Mouse (Mus musculus): ENCODE measurements around the gene Olfr1206. TPM values are rescaled to one million over a fixed set of nuclear protein-coding genes. Genes with fewer than 3 reads are reported as not detected.

The Olfr1206 gene
- total RNA-seq (2022) = not detected

DNA sequence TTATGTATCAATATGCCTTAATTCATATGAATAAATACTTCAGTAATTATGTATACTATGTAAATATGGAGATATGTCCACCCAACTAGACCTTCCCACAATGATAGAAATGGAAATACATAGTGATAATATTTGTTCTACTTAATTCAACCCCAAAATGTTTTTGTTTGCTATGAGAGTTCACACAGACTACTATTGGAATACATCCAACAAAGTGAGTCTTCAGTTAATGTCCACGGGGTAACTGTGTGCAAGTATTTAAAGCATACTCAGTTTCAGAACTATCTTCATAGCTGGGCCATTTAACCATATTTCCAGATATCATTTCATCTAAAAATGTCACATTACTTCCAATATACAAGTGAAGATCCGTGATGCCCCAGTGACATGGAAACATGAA is at the start of gene Olfr1206:
Gene Olfr1206 (plus strand): TSS at position 301 of the 400 bp plus-strand sequence.
- DNase-seq (ENCODE audit: low spot score) = no peak

DNA sequence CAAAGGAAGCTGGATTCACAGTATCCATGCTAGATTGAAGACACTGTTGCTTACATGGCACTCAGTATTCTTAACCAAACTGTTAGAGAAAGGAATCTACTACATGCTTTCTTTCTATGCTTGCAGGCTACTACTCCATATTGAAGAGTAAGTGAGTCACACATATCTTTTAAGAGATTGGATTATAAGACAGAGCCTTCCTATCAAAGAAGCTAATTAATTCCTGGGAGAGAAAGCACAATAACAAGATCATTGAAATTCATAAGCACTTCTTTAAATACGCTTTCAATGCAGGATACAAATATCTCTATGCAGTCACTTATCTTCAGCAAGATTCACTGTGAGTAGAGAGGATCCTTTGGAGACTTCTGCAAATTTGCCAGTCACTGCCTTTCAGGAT is 48.8 kb upstream of the Olfr1206 start, which contains the start of gene Olfr1202:
Gene Olfr1202 (plus strand): TSS at position 301 of the 400 bp plus-strand sequence.
- no peak for DNase-seq (ENCODE audit: low spot score)

DNA sequence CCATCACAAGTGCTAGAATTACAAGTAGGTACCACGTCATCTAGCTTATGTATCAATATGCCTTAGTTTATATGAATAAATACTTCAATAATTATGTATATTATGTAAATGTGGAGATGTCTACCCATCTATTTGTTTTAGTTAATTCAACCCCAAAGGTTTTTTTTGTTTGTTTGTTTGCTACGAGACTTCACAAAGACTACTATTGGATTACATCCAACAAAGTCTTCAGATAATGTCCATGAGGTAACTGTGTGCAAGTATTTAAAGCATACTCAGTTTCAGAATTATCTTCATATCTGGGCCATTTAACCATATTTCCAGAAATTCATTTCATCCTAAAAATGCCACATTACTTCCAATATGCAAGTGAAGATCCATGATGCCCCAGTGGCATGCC is 33.6 kb upstream of the Olfr1206 start, which contains the start of gene Olfr1205:
Gene Olfr1205 (plus strand): TSS at position 301 of the 400 bp plus-strand sequence.
- DNase-seq (ENCODE audit: low spot score) = no peak

DNA sequence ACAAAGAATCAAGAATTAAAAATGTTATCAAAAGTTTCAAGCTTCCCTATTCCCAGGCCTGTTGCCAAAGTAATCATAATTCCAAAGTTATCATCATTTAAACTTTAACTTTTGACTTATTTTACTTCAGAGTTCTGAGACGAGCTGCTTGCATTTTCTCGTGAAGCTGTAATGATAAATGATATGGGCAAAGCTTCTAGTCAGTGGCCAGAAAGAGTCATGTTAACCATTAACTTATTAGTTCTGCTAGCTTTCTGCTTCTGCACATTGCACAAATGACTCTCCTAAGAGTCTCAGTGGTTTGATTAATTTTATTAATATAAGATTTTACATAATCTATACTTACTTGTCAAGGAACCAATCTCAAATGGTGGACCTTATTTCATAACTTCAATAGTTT is 24.6 kb upstream of the Olfr1206 start:
- DNase-seq (ENCODE audit: low spot score) = no peak

DNA sequence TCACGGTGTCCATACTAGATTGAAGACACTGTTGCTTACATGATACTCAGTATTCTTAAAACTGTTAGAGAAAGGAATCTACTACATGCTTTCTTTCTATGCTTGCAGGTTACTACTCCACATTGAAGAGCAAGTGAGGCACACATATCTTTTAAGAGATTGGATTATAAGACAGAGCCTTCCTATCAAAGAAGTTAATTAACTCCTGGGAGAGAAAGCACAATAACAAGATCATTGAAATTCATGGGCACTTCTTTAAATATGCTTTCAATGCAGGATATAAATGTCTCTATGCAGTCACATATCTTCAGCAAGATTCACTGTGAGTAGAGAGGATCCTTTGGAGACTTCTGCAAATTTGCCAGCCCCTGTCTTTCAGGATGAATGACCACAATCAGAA is 14.0 kb upstream of the Olfr1206 start, which contains the start of gene Olfr1204:
Gene Olfr1204 (plus strand): TSS at position 301 of the 400 bp plus-strand sequence.
- no peak for DNase-seq (ENCODE audit: low spot score)

DNA sequence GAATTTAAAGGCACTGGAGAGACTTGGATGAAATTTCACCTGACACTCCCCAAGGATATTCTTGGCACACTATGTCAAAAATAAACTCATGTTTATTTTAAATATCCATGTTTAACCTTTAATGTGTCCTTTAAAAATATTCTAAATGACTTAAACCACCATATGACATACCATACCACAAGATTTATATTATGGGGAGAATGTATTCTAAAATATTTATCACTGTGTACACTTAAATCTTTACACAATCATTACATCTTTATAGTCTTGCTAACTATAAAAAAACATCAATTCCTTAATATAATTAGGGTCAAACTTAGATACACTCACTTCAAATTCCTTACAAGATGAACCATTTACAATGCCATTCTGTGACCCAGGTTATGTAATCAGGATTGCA is 39.2 kb downstream of the Olfr1206 start, which contains the start of gene Olfr1208:
Gene Olfr1208 (minus strand): TSS at position 101 of the 400 bp plus-strand sequence.
- DNase-seq (ENCODE audit: low spot score) = no peak

DNA sequence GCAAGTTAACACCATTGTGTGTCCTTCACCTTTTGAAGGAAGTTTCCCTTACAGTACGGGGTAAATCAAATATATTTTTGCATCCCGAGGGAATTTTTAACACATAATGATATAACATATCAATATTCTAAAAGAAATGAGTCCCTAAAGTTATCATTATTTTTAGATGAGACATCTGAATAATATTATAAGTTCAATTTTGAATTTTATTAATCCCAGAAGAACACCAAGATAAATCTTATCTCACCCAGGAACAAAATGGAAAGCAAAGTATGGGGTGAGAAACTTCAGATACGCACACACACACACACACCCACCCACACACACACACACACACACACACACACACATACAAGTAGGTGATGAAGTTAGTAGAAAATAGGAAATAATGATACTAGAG is 52.0 kb downstream of the Olfr1206 start, which contains the start of gene Olfr1209:
Gene Olfr1209 (minus strand): TSS at position 101 of the 400 bp plus-strand sequence.
- no peak for DNase-seq (ENCODE audit: low spot score)

Other genes with a start within 250 kb of the Olfr1206 start
- not detected for gene Olfr1191-ps1, start 222.7 kb upstream of the Olfr1206 start, total RNA-seq (2022)
- not detected for gene Olfr1192-ps1, start 214.7 kb upstream of the Olfr1206 start, total RNA-seq (2022)
- gene Olfr1193, start 187.6 kb upstream of the Olfr1206 start, total RNA-seq (2022) = not detected
- not detected for gene Olfr1195, start 174.0 kb upstream of the Olfr1206 start, total RNA-seq (2022)
- gene Olfr1196, start 158.6 kb upstream of the Olfr1206 start, total RNA-seq (2022) = not detected
- gene Olfr1197, start 130.9 kb upstream of the Olfr1206 start, total RNA-seq (2022) = not detected
- gene Olfr1198, start 111.9 kb upstream of the Olfr1206 start, total RNA-seq (2022) = not detected
- gene Olfr1199, start 102.8 kb upstream of the Olfr1206 start, total RNA-seq (2022) = not detected
- not detected for gene Olfr1200, start 92.7 kb upstream of the Olfr1206 start, total RNA-seq (2022)
- not detected for gene Olfr1201, start 70.2 kb upstream of the Olfr1206 start, total RNA-seq (2022)
- not detected for gene Olfr1202, start 48.7 kb upstream of the Olfr1206 start, total RNA-seq (2022)
- not detected for gene Olfr1205, start 33.5 kb upstream of the Olfr1206 start, total RNA-seq (2022)
- not detected for gene Olfr1204, start 13.9 kb upstream of the Olfr1206 start, total RNA-seq (2022)
- not detected for gene Olfr1208, start 39.1 kb downstream of the Olfr1206 start, total RNA-seq (2022)
- not detected for gene Olfr1209, start 51.9 kb downstream of the Olfr1206 start, total RNA-seq (2022)
- not detected for gene Olfr1211, start 74.9 kb downstream of the Olfr1206 start, total RNA-seq (2022)
- gene Olfr1212, start 90.7 kb downstream of the Olfr1206 start, total RNA-seq (2022) = not detected
- gene Gm13762, start 117.0 kb downstream of the Olfr1206 start, total RNA-seq (2022) = not detected
- gene Olfr1214, start 129.4 kb downstream of the Olfr1206 start, total RNA-seq (2022) = not detected
- not detected for gene Olfr1215, start 143.7 kb downstream of the Olfr1206 start, total RNA-seq (2022)
- not detected for gene Olfr1216, start 155.1 kb downstream of the Olfr1206 start, total RNA-seq (2022)
- gene Olfr1217, start 168.8 kb downstream of the Olfr1206 start, total RNA-seq (2022) = not detected
- gene Olfr1218, start 198.0 kb downstream of the Olfr1206 start, total RNA-seq (2022) = not detected
- not detected for gene Olfr1219, start 220.3 kb downstream of the Olfr1206 start, total RNA-seq (2022)
- not detected for gene Olfr1220, start 243.6 kb downstream of the Olfr1206 start, total RNA-seq (2022)

Measured in heart, adult 8-10 months (tissue).